Mouse (Mus musculus) urinary bladder, postnatal 36 days (tissue): ENCODE data around the gene Robo2.
"Not testable (repeated sequence)": the region's sequence is repeated elsewhere in the genome, so short reads cannot be mapped to it uniquely, and the experiment has no call there.

Experiments
- DNase-seq, 2 experiments: peaks; one replicate each; pipeline ENCODE4 v3.0.0; 2022; ENCODE audit warnings: low spot score in 2 of 2, mixed read lengths in 1 of 2

Robo2 gene

GRCm38 (mm10) chr16:74084188-74084587, 327.4 kb downstream of the Robo2 start:
- no peak for DNase-seq

- DNase-seq: no peak
Measured at GRCm38 (mm10) chr16:74072671-74073070, 339.0 kb downstream of the Robo2 start.

- no peak for DNase-seq
Measured at GRCm38 (mm10) chr16:74070628-74071027, 341.0 kb downstream of the Robo2 start.

- no peak for DNase-seq
Measured at GRCm38 (mm10) chr16:74065958-74066357, 345.7 kb downstream of the Robo2 start.

GRCm38 (mm10) chr16:74061951-74062350, 349.7 kb downstream of the Robo2 start:
- no peak for DNase-seq

- no peak for DNase-seq
Measured at GRCm38 (mm10) chr16:74061479-74061878, 350.1 kb downstream of the Robo2 start.

GRCm38 (mm10) chr16:74056886-74057285, 354.7 kb downstream of the Robo2 start:
- no peak for DNase-seq

GRCm38 (mm10) chr16:74056210-74056609, 355.4 kb downstream of the Robo2 start:
- no peak for DNase-seq

- DNase-seq: peak in 1 of 2 experiments; percentile 32
Measured at GRCm38 (mm10) chr16:74055061-74055751, 356.4 kb downstream of the Robo2 start.

- DNase-seq: no peak
Measured at GRCm38 (mm10) chr16:74049467-74049866, 362.2 kb downstream of the Robo2 start.

- DNase-seq: no peak
Measured at GRCm38 (mm10) chr16:74048980-74049379, 362.6 kb downstream of the Robo2 start.

GRCm38 (mm10) chr16:74047232-74047631, 364.4 kb downstream of the Robo2 start:
- DNase-seq: no peak

- not testable (repeated sequence) for DNase-seq
Measured at GRCm38 (mm10) chr16:74040797-74041196, 370.8 kb downstream of the Robo2 start.

GRCm38 (mm10) chr16:74027822-74028221, 383.8 kb downstream of the Robo2 start:
- no peak for DNase-seq

GRCm38 (mm10) chr16:74022281-74022978, 389.2 kb downstream of the Robo2 start:
- no peak for DNase-seq

GRCm38 (mm10) chr16:74005767-74006166, 405.9 kb downstream of the Robo2 start:
- DNase-seq: no peak

GRCm38 (mm10) chr16:74001331-74001730, 410.3 kb downstream of the Robo2 start:
- DNase-seq: no peak

GRCm38 (mm10) chr16:73991212-73991611, 420.4 kb downstream of the Robo2 start:
- DNase-seq: no peak

- DNase-seq: no peak
Measured at GRCm38 (mm10) chr16:73969573-73969972, 442.1 kb downstream of the Robo2 start.

GRCm38 (mm10) chr16:73964366-73964926, 447.2 kb downstream of the Robo2 start:
- no peak for DNase-seq

- no peak for DNase-seq
Measured at GRCm38 (mm10) chr16:73959479-73959970, 452.1 kb downstream of the Robo2 start.

- DNase-seq: no peak
Measured at GRCm38 (mm10) chr16:73958524-73958846, 453.1 kb downstream of the Robo2 start.
